Mouse (Mus musculus): ENCODE data around the gene Wdr83.
A peak's percentile ranks its signal among the peaks of the same experiment; 100 is the strongest.

The Wdr83 gene

GRCm38 (mm10) chr8:85033867-85034266 lies 47.2 kb downstream of the Wdr83 start:
- DNase-seq: no peak

DNA sequence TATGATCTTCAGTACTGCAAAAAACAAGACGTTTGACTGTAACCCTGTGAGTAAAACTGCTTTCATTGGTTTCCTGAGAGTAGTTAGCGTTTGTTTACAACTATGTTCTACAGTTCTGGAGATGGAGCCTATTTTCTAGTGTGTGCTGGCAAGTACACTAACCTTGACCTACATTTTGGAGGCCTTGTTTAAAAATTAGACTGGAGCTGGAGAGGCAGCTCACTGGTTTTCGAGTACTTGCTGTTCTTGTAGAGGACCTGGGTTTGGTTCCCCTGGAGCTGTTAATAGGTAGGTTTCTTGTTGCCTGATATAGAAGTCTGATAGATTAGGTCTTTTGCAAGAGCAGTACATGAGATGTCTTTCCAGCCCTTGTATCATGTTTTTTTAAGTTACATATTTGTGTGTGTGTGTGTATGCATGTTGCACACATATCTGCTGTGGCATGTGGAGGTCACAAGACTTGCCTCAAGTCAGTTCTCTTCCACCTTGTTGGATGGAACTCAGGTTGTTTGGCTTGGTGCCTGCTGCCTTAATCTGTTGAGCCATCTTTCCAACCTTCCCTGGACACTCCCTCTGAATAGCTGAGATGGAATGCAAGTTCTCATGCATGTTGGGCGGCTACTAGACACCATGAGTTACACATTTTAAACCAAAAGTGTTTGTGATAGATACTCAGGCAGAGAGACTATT lies 48.3 kb downstream of the Wdr83 start:
- no peak for DNase-seq

DNA sequence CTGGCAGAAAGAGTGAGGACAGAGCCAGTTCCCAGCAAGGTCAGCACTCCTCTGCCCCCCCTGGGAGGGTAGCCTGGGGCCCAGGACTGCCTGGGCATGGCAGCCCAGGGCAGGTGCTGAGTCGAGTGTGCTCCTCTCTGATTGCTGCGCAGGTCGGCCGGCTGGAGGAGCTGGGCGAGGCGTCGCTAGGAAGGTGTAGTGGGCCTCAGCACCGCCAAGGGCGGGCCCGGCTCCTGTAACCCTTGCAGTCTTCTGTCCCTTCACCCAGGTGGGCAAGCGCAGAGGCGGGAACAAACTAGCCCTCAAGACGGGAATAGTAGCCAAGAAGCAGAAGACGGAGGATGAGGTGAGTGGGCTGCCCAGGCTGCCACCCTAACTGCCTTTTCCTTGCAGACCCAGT lies 51.8 kb downstream of the Wdr83 start:
- no peak for DNase-seq

GRCm38 (mm10) chr8:85027922-85028321 lies 53.2 kb downstream of the Wdr83 start:
- no peak for DNase-seq

DNA sequence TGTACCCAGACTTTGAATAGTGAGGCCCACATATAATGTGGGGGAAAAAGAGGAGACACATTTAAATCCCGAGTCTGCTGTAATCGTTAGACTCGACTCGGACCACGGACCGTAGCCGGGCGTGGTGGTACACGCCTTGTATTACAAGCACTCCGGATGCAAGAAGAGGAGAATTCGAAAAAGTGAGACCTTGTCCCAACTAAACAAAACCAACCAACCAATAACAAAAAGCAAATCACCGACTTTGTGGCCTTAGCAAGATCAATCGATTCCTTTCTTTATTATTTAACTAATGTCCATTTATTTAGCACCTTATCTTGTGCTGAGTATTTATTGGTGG lies 53.6 kb downstream of the Wdr83 start:
- no peak for DNase-seq

DNA sequence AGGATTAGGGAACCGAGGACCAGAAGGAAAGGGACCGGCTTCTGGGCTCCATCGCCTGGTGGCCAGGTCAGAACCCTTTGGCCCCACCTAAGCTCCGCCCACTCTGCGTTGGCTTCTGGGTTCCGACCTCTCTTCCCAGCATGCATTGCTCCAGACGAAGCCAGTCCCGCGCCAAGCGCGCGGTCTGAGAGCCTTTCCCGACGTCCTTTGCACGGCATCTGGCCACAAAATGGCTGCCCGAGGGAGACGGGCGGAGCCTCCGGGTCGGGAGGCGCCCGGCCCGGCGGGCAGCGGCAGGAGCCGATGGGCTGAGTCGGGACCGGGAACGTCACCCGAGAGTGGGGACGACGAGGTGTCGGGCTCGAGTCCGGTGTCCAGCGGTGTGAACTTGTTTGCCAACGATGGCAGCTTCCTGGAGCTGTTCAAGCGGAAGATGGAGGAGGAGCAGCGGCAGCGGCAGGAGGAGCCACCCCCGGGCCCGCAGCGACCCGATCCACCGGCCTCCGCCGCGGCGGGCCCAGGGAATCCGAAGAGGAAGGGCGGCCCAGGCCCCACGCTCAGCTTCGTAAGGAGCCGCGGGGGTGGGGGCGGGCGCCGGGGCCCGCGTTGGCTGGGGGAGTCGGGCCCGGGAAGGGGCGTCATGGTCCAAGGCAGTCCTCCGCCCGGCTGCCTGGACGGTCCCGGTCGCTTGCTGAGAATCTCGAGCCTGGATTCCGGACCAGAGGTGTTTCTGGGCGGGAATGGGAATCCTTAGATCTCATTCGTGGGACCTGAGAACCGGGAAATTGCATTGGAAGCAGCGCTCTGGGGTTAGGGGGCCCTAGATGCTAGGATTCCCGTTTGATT lies 54.2 kb downstream of the Wdr83 start, which contains the start of gene Trir:
TSS of gene Trir (plus strand) at position 154 of the 846 bp plus-strand sequence.
- peak; percentile 98 for DNase-seq

- DNase-seq: peak; percentile 85
Measured at GRCm38 (mm10) chr8:85025098-85025932, 55.8 kb downstream of the Wdr83 start, which contains the start of gene Asna1. TSS of gene Asna1 (minus strand) at chr8:85025281.
